Mouse (Mus musculus) hindbrain, embryonic 12.5 days (tissue): ENCODE data around the gene Hpse. TPM values are rescaled to one million over a fixed set of nuclear protein-coding genes. Genes with fewer than 3 reads are reported as not detected.

Experiments used
- ATAC-seq: fragments of 200-750 bp; cut with Nextera tagmentation; 2 replicates; pipeline ENCODE4 v1.8.0; 2017; ENCODE audit warnings: moderate TSS enrichment; ENCODE audit not compliant: low FRiP score
- H3K27ac ChIP-seq: fragments of 300-500 bp; sonication (generic); 2 replicates; pipeline ENCODE4 v1.5.1; 2016; ENCODE audit warnings: mild to moderate bottlenecking
- H3K27me3 ChIP-seq: fragments of 300-500 bp; sonication (generic); 2 replicates; pipeline ENCODE4 v1.6.1; 2016; ENCODE audit warnings: mild to moderate bottlenecking
- H3K36me3 ChIP-seq: fragments of 300-500 bp; sonication (generic); 2 replicates; pipeline ENCODE4 v1.6.1; 2016; ENCODE audit warnings: mild to moderate bottlenecking
- H3K4me1 ChIP-seq: fragments of 300-500 bp; sonication (generic); 2 replicates; pipeline ENCODE4 v1.6.1; 2016
- H3K4me2 ChIP-seq: fragments of 300-500 bp; sonication (generic); replicated peaks from 2 replicates; pipeline ENCODE4 v1.6.1; 2016; ENCODE audit warnings: mild to moderate bottlenecking
- H3K4me3 ChIP-seq: fragments of 300-500 bp; sonication (generic); 2 replicates; pipeline ENCODE4 v1.5.1; 2016; ENCODE audit warnings: mild to moderate bottlenecking
- H3K9ac ChIP-seq: fragments of 300-500 bp; sonication (generic); 2 replicates; pipeline ENCODE4 v1.6.1; 2016; ENCODE audit warnings: mild to moderate bottlenecking, moderate library complexity
- H3K9me3 ChIP-seq: fragments of 300-500 bp; sonication (generic); replicated peaks from 2 replicates; pipeline ENCODE4 v1.6.1; 2016; ENCODE audit warnings: mild to moderate bottlenecking
- WGBS: fragments of 180-500 bp; shearing (Covaris S2); methylation state at CpG from one replicate; pipeline ENCODE4 v1.1.7; 2016; 5-methylcytosine and 5-hydroxymethylcytosine counted together
- polyA plus RNA-seq: library from polyadenylated mRNA; unstranded; fragments of >200 nt; fragmentation: Nextera tagmentation; extraction: Ambion mirVana; gene quantifications from 2 replicates; pipeline ENCODE4 v1.2.1, GENCODE M21; 2016

Hpse gene
- polyA plus RNA-seq, 1 experiment from 2014 or later, result 2.6 TPM

DNA sequence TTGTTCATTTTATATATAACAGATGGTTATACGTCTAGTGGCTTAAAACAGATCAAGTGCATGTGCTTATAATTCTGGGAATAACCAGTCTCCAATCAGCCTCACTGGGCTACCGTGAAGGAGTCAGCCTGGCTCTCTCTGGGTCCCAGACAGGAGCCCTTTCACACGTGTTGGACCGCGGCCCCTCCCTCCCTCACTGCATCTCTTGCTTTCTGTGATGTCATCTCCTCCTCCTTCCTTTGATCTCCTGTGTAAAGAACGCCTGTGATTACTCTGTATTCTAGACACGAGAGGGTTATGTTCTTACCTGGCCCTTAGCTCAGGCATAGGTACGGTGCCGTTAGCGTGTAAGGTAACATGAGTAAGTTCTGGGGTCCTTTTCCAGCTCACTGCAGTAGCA is 68.0 kb downstream of the Hpse start:
- ATAC-seq, result no peak
- Histone ChIP-seq H3K27me3 (no peaks in the 10 kb centered on the region), H3K9me3 (no peaks in the 10 kb centered on the region), H3K4me3 (no peak overlapping the region), H3K36me3 (peaks cover 22% of the 10 kb centered on the region), H3K27ac (no peak overlapping the region), H3K9ac (no peak overlapping the region), H3K4me2 (no peak overlapping the region), H3K4me1 (no peaks in the 10 kb centered on the region)
- WGBS, result 81% methylated on average over 10 of the region's 10 CpGs

DNA sequence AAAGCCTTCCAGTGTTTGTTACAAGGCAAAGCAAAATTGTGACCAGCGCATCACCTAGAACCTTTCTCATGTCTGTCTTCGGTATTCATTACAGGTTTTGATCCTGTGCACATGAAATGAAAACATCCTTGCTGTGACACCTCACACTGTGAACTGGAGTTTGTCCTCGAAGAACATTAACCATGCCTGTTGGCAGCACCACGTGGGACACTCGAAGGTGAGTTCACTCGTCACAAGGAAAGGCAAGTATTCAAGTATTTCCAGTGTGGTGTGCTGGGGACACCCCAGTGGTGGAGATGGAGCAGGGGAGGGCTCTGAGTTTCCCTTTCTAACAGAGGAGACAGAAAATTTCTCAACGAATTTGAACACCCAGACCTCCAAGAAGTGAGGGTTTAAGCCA is 68.5 kb downstream of the Hpse start:
- Histone ChIP-seq H3K4me3 (no peak overlapping the region), H3K4me1 (no peaks in the 10 kb centered on the region), H3K27me3 (no peaks in the 10 kb centered on the region), H3K27ac (no peak overlapping the region), H3K4me2 (no peak overlapping the region), H3K9me3 (no peaks in the 10 kb centered on the region), H3K9ac (no peak overlapping the region), H3K36me3 (peaks cover 21% of the 10 kb centered on the region)
- ATAC-seq, result no peak
- whole genome bisulfite sequencing, result 91% methylated on average over 7 of the region's 7 CpGs

DNA sequence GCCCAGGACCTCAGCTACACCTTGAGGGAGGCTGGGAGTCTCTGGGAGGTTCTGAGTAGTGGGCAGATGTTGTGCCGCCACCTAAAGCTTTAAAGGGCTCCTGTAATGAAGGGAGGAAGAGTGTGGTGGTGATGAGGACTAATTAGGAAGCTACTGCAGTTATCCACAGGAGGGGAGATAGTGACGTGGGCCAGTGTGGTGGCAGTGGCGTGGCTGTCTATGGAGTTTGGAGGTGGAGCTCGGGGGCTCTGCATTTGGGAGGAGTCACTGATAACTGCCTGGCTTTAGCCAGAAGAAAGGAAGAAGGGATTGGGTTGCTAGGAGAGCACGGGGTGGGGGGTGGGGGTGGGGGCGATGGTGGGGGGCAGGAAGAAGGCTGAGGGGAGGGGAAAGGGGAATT is 71.0 kb downstream of the Hpse start:
- 51% methylated on average over 5 of the region's 6 CpGs for WGBS
- no peak for ATAC-seq

DNA sequence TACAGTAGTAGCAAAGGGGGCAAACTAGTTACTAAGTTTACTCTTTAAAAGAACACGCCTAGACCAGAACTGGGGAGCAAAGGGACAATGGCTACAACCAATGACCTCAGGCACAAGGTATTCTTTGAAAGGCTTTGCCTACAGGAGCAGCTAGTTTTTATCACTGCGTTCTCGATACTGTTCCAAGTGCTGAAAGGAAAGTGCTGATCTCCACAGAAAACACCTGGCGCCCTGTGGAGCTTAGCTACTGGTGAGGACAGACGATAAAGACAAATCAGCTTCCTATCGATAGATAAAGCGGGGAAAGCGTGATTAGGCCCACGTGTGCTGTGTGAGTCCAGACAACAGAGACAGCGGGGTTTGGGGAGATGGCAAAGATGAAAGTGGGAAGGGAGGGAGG is 71.5 kb downstream of the Hpse start:
- WGBS, result 63% methylated on average over 10 of the region's 10 CpGs
- Histone ChIP-seq H3K36me3 (no peaks in the 10 kb centered on the region), H3K27me3 (no peaks in the 10 kb centered on the region), H3K27ac (no peak overlapping the region), H3K4me2 (no peak overlapping the region), H3K9ac (no peak overlapping the region), H3K4me1 (no peaks in the 10 kb centered on the region), H3K4me3 (no peak overlapping the region), H3K9me3 (no peaks in the 10 kb centered on the region)
- no peak for ATAC-seq

More for the DNA sequence above, 71.0 kb downstream of the Hpse start:
- Histone ChIP-seq H3K27me3 (no peaks in the 10 kb centered on the region), H3K4me1 (no peaks in the 10 kb centered on the region), H3K4me3 (no peak overlapping the region), H3K9me3 (no peaks in the 10 kb centered on the region), H3K4me2 (no peak overlapping the region), H3K9ac (no peak overlapping the region), H3K36me3 (peaks cover 1% of the 10 kb centered on the region; the same call in 1 of the 2 replicates), H3K27ac (no peak overlapping the region)

DNA sequence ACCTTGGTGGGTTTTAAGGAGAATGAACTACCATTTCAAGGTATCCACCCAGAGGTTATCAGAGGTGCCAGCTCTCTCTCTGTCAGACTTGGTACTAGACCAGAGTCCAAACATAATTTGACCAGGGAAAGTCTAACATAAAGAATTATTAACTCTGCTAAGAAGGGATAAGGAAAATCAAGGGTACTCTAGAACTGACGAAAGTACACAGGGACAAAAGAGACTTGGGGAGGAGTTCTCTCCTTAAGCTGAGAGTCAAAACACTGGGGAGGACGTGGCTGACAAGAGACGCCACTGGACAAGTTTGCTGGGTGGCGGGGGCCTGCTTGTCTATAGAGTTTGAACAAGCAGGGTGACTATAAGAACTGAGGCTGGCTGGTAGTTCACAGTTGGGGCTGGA is 73.0 kb downstream of the Hpse start:
- Histone ChIP-seq H3K27ac (no peak overlapping the region), H3K4me1 (no peaks in the 10 kb centered on the region), H3K27me3 (no peaks in the 10 kb centered on the region), H3K4me3 (no peak overlapping the region), H3K36me3 (no peaks in the 10 kb centered on the region), H3K9me3 (no peaks in the 10 kb centered on the region), H3K4me2 (no peak overlapping the region), H3K9ac (no peak overlapping the region)
- 79% methylated on average over 4 of the region's 4 CpGs for WGBS
- ATAC-seq, result no peak

DNA sequence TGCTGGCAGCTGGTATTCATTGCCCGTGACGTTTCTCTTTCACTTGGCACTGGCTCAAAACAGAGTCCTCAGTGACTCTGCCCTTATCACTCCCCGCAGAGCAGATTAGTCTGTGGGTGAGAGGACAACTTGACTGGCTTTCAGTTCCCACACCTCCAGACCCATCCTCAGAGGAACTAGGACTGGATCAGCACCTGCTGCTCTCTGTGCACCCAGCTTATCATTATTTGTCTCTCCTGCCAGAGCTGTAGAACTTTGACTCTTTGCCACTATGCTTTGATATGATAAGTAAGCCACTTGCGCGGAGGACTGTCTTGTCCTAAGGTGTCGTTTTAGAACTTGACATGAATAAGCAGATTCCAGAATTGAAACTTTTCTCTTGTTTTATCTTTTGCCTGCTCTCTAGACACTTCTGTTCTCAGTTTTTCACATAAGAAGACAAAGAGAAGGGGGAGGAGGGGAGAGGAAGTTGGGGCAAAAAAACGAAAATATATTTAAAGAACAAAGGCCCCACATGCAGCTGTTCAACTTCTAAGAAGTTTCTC is 75.5 kb downstream of the Hpse start:
- H3K4me2 ChIP-seq, result no peak overlapping the region
- no peaks in the 10 kb centered on the region for H3K4me1 ChIP-seq
- 88% methylated on average over 7 of the region's 7 CpGs for WGBS
- no peak overlapping the region for H3K4me3 ChIP-seq
- no peaks in the 10 kb centered on the region for H3K36me3 ChIP-seq
- no peak overlapping the region for H3K27ac ChIP-seq
- ATAC-seq, result no peak
- H3K27me3 ChIP-seq, result no peaks in the 10 kb centered on the region
- no peak overlapping the region for H3K9ac ChIP-seq
- no peaks in the 10 kb centered on the region for H3K9me3 ChIP-seq

DNA sequence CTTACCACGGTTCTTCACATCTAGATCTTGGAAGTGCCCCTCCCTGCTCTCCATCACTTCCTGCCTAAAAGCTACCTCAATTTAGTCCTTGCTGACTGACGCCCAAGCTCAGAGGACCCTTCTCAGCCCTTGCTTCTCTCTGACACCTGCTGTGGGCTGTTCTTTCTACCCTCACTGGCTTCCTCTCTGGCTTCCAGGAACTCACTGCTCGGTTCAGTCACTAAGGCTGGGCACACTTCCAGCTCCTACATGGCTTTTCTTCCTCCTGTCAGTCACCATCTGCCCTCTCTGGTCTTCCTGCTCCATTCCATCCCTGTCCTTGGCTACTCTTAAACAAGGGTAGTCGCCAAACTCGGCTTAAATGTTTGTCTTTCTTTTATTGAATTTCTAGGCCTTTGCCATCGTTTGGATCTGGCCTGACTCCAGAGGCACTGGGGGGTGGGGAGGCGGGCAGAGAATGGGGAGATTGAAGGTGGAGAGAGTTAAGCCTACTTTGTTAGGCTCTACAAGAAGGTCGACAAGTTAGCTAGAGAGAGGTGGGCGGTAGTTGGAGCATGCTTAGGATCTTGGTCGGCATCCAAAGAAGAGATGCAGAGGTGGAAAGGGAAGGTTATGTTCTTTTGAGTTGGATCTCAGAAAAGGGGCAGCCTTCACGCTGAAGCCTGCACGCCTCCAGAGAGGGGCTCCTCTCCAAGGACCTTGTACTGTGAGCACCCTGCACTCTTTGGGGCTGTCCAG is 76.1 kb downstream of the Hpse start:
- Histone ChIP-seq H3K9me3 (no peaks in the 10 kb centered on the region), H3K36me3 (no peaks in the 10 kb centered on the region), H3K4me2 (no peak overlapping the region), H3K4me3 (no peak overlapping the region), H3K27ac (no peak overlapping the region), H3K4me1 (no peaks in the 10 kb centered on the region), H3K9ac (no peak overlapping the region), H3K27me3 (no peaks in the 10 kb centered on the region)
- 85% methylated on average over 12 of the region's 12 CpGs for WGBS
- ATAC-seq, result no peak

DNA sequence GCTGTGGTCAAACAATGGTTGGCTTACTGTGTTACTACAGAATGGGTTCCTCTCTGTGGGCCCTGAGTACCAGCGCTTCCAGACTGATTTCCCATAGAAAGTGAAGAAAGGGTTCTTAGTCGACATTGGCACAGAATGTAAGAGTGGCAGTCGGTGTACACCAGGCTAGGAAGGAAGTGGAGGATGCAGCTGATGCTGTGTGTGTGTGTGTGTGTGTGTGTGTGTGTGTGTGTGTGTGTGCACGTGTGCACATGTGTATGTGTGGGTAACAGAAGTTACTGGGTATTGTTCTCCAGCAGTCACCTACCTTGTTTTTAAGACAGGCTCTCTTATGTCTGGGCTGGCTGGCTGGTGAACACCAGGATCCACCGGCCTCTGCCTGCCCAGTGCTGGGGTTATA is 77.2 kb downstream of the Hpse start:
- H3K4me3 ChIP-seq, result no peak overlapping the region
- ATAC-seq, result no peak
- H3K9ac ChIP-seq, result no peak overlapping the region
- no peak overlapping the region for H3K27ac ChIP-seq
- 83% methylated on average over 5 of the region's 5 CpGs for WGBS
- no peaks in the 10 kb centered on the region for H3K9me3 ChIP-seq
- H3K4me2 ChIP-seq, result no peak overlapping the region
- no peaks in the 10 kb centered on the region for H3K27me3 ChIP-seq
- no peaks in the 10 kb centered on the region for H3K36me3 ChIP-seq
- no peaks in the 10 kb centered on the region for H3K4me1 ChIP-seq

DNA sequence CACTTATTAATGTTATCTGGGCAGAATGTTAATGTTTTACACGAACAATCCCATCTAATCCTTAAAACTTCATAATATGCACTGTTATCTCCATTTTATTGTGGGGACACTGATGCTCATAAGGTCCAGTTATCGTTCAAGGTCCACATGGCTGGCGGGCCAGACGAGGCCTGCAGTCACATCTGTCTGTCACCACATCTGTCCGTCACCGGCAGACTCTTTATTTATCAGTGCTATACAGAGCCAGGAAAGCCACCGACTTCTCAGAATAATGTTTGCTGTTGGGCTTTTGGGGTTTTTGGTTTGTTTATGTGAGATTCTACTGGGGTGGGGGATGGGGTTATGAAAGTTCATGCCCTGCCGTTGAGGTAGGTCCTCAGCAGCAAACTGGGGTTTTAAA is 81.0 kb downstream of the Hpse start:
- no peaks in the 10 kb centered on the region for H3K4me1 ChIP-seq
- no peaks in the 10 kb centered on the region for H3K9me3 ChIP-seq
- ATAC-seq, result no peak
- no peak overlapping the region for H3K4me2 ChIP-seq
- no peak overlapping the region for H3K4me3 ChIP-seq
- no peaks in the 10 kb centered on the region for H3K36me3 ChIP-seq
- H3K27ac ChIP-seq, result no peak overlapping the region
- H3K9ac ChIP-seq, result no peak overlapping the region
- no peaks in the 10 kb centered on the region for H3K27me3 ChIP-seq
- WGBS, result 77% methylated on average over 8 of the region's 8 CpGs

DNA sequence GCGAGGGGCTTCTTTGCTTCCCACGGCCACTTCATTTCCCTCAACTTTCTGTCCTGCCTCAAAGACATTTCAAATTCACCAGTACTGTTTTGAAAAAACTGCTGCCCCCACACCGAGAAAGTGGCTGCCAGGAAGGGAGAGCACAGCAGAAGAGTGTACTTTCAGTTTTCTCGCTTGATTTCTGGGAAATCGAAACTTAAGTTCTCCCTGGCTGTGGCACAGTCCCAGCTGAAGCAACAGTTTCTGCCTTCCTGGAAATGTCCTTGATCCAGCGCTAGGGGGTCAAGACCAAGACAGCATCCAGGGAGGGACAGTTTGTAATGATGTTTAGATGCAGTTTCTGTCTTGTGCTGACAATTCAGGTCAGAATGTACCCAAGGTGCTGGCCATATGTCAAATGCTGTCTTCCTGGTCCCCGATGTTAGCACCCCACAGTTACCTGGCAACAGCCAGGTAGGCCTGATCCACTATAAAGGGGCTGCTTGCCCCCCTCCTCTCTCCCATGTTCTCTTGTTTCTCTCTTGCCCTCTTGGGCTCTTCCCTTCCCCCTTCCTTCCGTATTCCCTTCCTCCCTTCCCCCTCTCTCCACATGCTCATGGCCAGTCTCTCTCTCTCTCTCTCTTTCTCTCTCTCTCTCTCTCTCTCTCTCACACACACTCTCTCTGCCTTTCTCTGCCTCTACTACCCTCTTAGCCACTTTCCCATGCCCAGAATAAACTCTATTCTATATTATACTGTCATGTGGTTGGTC is 82.5 kb downstream of the Hpse start:
- WGBS, result 75% methylated on average over 8 of the region's 8 CpGs

DNA sequence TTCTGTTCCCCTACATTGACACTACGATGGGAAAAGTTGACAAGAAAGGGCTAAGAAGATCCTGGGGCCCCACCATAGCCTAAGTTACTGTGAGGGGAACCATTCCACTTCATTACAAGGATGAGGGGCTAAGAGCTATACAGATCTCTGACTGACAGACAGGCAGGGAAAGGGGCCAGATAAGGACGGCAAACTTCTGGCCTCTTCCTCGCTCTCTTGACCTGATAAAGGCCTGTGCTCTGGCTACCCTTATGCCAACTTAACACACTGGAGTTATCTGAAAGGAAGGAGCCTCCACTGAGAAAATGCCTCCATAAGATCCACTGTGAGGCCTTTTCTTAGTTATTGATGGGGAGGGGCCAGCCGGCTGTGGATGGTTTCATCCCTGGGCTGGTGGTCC is 83.6 kb downstream of the Hpse start:
- Histone ChIP-seq H3K27me3 (no peaks in the 10 kb centered on the region), H3K9ac (no peak overlapping the region), H3K27ac (no peak overlapping the region), H3K4me2 (no peak overlapping the region), H3K4me3 (no peak overlapping the region), H3K36me3 (no peaks in the 10 kb centered on the region), H3K4me1 (no peaks in the 10 kb centered on the region), H3K9me3 (no peaks in the 10 kb centered on the region)
- ATAC-seq, result no peak
- 91% methylated on average over 4 of the region's 4 CpGs for WGBS

More for the DNA sequence above, 82.5 kb downstream of the Hpse start:
- no peaks in the 10 kb centered on the region for H3K4me1 ChIP-seq
- no peaks in the 10 kb centered on the region for H3K36me3 ChIP-seq
- no peak overlapping the region for H3K4me2 ChIP-seq
- no peaks in the 10 kb centered on the region for H3K9me3 ChIP-seq
- ATAC-seq, result no peak
- no peak overlapping the region for H3K4me3 ChIP-seq
- H3K27me3 ChIP-seq, result no peaks in the 10 kb centered on the region
- H3K9ac ChIP-seq, result no peak overlapping the region
- H3K27ac ChIP-seq, result no peak overlapping the region

DNA sequence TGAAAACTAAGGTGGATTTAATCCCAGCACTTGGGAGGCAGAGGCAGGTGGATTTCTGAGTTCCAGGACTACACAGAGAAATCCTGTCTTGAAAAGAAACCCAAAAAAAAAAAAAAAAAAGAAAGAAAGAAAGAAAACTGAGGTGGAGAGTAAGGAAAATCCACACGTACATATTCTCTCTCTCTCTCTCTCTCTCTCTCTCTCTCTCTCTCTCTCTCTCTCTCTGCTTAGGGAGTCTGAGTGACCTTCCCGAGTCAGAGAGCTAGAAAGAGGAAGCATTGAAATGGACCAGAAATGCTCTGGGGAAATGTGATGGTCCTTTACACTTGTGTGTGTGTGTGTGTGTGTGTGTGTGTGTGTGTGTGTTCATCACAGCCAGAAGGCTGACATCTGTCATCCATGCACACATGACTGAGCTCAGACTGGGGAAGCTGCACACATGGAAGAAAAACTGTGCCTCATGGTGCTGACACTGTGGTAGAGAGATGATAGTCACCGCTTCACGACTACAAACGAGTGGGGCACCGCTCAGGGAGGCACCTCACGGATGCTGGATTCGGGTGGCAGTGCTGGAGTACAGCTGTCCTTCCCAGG is 84.5 kb downstream of the Hpse start:
- no peak overlapping the region for H3K4me3 ChIP-seq
- no peak for ATAC-seq
- 81% methylated on average over 8 of the region's 8 CpGs for WGBS
- H3K9me3 ChIP-seq, result no peaks in the 10 kb centered on the region
- no peaks in the 10 kb centered on the region for H3K27me3 ChIP-seq
- H3K4me1 ChIP-seq, result no peaks in the 10 kb centered on the region
- H3K9ac ChIP-seq, result no peak overlapping the region
- no peak overlapping the region for H3K4me2 ChIP-seq
- no peak overlapping the region for H3K27ac ChIP-seq
- no peaks in the 10 kb centered on the region for H3K36me3 ChIP-seq
